Mouse (Mus musculus) inflammation-experienced regulatory T-cells, adult 6 months (primary cell): ENCODE measurements around the gene Dock1. TPM values are rescaled to one million over a fixed set of nuclear protein-coding genes. Genes with fewer than 3 reads are reported as not detected.

ENCODE experiments used
- ATAC-seq: one replicate; pipeline ENCODE4 v1.8.0; 2017
- polyA plus RNA-seq, 3 experiments: library from polyadenylated mRNA; unstranded; fragments of 100-300 nt; shearing (Covaris generic); gene quantifications; one replicate each; pipeline ENCODE4 v1.2.1; 2017

Gene Dock1
- polyA plus RNA-seq, 3 experiments from 2014 or later: 0.11 TPM; not detected in 2

DNA sequence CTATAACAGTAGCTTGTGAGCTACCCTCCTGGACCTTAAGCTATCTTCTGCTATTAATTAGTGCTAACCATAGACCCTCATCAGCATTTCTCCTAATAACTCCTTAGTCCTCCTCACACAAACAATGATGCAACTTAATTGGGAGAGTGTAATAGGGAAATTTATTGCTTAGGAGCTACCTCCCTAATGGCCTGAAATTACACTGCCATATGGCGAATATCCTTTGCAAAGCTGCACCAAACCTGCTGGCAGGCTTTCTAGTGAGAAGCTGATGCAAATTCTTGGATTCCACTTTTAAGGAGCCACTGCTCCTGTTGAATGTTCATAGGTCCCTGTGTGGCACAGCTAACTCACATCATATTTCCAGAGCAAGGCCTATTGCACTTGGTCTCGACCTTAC lies 320.5 kb downstream of the Dock1 start:
- no peak for ATAC-seq

DNA sequence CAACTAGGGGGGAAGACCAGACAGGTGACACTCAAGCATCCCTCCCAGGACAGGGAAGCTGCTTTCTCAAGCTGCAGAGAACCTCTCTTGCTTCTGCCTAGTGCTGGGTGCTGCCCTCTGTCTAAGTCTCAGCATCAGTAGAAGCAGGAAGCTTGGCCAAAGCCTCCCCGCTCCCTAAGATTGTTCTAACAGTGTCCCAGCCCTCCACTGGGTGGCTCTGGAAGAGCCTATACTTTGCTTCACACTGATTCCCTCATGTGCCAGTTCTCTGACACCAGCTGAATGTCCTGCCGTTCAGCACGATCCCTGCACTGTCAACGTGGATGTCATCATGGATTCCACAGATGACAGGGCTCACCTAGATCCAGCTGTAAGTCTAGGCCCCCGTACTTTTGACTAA lies 324.5 kb downstream of the Dock1 start:
- no peak for ATAC-seq

DNA sequence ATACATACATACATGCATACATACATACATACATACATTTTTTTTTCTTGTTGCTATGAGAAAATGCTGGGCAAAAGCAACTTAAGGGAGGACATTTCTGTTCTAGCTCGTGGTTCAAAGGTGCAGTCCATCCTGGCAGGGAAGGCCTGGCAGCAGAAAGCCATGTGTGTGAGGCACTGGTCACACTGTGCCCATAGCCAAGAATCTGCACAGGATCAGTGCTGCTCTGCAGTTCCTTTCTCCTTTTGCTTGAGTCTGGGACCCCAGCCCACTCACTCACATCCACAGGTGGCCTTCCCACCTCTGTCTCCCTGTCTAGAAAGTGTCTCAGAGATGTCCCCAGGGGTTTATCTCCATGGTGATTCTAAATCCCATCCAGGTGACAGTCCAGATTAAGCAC lies 331.8 kb downstream of the Dock1 start:
- no peak for ATAC-seq

DNA sequence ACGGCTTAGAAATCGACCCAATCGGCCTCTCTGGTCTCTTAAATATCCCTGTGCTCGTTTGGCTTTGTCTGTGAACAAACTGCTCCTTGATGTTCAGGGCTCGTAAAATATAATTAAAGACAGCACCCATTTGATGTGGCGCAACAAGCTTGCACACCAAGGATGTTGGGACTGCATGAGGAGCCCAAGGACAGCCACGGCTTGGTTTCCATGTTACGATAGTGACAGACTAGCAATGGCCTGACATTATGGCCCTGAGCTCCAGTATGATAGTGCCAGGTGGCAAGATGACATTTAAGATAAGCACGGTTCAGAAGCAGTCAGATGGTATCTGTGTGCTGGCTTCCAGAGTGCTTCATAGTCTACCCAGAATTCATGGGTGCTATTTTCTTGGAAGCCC lies 332.4 kb downstream of the Dock1 start:
- no peak for ATAC-seq

DNA sequence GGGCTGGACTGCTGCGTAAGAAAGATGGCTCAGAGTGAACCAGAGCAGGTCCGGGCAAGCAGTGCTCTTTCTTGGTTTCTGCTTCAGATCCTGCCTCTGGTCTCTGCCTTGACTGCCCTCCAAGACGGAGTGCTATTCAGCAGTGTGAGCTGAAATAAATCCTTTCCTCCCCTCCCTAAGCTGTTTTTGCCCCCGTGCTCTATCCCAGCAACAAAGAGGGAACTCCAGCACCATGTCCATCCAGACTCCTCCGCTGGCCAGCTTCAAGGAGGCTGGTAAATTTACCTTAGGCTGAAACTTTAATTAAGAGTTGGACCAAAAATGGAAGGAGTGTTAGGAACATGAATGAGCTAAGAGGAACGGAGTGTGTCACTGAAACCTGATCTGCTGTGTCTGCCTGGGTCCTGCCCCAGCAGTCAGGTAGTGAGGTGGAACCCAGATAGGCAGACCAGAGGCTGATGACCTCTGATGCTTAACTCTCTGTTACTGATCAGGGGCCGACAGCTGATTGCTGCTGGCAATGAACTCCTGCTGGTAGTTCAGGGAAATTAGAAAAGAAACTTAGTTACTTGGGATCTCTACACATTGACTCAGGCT lies 335.6 kb downstream of the Dock1 start:
- ATAC-seq: no peak

DNA sequence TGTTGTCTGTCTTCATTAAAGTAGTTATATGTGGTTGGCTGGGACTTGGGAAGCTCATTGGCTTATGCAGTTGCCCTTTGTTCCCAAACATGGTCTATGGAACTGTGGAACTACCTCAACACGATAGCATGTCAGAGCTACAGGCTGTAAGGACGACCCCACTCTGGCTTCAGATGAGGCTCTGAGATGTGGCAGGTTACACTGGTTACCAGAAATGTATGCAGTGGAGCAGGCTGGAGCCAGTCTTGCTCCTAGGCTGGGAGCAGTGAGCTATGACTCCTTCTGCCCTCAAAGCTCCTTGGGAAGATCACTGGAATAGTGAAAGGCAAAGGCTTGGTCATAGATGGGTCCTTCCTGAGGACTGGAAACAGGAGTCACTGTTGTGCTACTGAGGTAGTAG lies 337.6 kb downstream of the Dock1 start:
- ATAC-seq: no peak

DNA sequence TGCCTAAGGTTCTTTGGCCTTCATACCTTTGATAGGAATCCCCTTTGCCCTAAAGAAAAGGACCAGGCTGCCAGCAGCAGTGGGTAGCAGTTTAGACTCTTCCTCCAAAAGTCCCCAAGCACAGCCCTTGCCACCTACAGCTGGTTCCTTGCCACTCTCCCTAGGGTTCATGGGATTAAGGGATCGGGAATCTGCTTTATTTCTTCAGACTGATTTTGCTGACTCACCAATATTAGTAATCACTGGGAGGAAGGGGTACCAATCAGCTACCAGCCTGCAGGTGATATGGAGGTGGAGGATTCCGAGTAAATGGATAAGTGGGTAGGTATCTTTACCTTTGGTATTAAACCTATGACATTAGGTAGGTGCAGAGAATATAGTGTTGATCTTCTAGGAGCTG lies 340.5 kb downstream of the Dock1 start:
- no peak for ATAC-seq

DNA sequence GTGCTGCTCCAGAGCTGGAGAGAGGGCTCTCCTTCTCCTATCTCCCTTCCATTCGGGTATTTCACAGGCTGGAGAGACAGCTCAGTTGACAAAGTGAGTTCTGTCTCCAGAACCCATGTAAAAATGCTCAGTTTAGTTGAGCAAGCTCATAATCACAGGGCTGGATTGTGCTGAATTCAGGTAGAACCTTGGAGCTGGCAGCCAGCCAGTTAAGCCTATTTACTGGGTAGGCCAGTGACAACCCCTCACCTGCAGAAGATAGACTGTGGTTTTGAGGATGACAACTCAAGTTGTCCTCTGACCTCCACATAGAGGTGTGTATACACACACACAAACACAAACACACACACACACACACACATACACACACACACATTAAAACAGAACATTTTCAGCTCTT lies 347.1 kb downstream of the Dock1 start:
- ATAC-seq: no peak

DNA sequence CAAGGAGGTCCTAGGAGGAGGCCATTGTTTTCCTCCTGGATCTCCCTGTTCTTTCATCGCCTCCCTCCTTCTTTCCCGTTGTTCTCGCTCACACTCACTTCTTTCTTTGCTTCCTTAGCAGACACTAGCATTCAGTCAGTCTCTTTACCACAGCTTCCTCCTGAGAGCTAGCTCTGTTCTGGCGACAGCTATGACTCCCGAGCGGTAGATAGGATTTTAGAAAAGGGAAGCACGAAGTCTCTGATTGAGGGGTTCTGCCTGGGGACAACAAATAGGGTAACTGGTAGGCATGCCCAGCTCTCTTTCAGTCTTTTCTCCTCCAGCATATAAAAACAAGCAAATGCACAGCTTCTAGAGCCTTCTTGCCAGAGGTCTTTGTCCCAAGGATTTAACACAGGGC lies 350.3 kb downstream of the Dock1 start:
- ATAC-seq: no peak

DNA sequence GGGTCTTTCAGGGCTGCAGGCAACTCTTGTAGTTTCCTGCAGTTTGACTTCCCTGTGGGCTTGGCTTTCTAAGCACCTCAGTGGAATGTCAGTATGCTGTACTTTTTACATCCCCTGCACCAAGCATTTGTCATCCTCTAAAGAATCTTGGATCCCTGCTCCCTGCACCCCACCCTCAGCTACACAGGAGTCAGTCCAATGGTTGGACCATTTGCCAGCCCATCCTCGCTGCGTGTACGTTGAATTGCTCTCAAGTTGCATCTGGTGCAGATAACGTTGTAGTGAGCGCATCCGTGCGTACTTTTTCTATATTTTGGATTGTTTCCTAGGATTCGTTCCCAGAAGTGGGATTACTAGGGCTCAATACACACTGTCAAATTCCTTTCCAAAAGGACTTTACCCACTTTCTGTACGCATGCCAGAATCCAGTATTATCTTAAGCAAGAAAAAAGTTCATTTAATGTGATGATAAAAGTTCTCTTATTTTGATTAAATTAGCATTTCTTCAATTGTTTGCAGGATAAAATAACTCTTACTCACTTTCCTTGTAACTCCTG lies 351.2 kb downstream of the Dock1 start:
- no peak for ATAC-seq

DNA sequence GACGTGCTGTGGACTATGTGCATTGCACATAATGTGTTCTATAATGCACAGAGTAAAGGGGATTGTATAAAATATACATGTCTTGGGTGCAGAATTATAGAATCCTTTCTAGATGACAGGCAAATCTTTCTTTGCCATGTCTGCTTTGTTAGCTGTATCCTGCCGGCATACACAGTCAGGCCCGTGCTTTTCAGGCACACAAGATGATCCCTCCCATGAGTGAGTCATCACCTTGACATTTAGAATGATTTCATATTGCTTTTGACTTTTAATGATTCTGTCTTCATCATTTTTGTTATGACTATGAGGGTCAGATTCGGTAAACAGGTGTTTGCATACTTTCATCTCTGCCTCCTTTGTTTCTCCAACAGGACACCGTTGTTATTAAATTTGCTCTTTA lies 354.1 kb downstream of the Dock1 start:
- ATAC-seq: no peak

DNA sequence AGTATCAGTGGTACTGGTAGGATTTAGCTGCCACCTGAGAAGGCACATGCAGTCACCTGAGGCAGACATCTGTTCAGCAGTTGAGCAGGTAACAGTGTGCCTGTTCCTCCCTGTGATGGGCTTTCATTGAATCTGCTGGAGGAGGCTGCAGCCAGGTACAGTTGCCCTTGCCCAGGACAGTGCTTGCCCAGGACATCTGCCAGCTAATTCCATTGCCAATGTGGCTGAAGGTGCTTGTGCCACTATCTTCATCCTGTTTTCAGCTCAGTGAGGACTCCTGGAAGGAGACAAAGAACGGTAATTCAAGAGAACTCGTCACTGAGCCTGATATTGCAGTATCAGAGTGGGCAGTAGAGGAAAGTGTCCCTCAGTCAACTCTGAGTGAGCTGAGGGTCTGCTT lies 358.3 kb downstream of the Dock1 start:
- no peak for ATAC-seq

DNA sequence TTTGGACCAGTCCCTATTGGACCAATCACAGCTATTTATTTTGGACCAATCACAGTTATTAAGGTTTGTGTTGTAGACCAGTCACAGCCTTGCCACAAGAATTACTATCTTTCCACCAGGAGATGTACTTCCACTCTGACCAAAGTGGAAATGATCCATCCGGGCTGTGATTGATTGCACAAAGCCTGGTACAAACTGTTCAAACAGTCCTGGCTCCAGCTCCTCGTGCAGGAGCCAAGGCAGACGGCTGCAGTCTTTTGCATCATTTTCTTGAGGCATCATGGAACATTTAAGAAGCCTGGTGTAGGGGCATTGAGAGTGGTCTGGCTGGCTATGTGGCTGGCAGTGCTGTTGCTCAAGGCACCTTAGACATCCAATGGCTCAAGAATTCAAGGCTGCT lies 358.7 kb downstream of the Dock1 start:
- no peak for ATAC-seq

DNA sequence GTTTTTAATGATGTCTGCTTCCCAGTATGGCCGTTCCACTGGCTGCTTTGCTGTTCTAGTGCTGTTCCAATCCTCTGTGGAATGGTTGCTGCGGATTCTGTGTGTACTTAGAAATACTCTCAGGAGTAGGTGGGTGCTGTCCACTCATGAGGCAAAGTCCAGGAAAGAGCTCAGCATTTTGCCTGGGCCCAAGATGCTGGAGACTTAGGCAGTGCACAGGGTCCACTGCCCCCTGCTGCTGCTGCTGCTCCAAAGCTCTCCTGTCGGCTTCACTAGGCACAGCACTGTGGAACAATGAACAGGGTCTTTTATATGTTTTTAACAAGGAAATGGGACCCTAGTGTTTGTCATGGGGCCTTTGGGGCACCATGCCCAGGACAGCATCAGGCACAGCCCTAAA lies 361.0 kb downstream of the Dock1 start:
- ATAC-seq: no peak

DNA sequence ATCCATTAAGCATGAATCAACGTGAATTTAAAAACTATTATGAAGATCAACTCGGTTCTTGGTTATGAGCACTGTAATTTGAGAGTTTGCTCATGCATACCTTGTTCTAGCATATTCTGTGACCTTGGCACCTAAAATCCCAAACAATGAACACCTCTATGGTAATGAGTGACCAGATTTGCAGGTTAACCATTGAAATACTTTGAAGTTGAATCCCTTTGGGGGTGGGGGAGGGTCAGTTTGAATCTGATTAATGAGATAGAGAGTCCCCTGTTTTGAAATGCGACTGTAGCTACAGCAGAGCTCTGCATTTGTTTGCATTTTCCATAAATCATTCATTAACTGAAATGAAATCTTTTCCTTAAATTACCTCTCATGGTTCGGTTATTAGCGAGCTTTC lies 364.4 kb downstream of the Dock1 start:
- ATAC-seq: no peak

DNA sequence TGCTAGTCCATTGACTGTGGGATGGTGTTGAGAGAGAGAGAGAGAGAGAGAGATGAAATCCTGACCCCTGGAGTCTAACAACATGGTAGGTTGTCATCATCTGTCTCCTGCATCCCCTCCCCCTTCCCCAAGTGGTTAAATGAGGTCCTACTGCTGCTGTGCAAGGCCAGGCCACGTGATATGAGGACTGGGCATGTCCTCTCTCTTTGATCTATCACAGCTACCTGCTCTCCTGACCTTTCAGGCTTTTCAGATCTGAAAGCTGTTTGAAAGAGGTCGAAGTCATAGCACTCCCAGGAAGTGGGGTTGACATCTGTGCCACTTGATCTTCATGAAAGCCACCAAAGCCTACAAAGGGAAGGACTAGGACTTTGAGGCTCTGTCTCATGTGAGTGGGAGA lies 365.2 kb downstream of the Dock1 start:
- ATAC-seq: no peak

DNA sequence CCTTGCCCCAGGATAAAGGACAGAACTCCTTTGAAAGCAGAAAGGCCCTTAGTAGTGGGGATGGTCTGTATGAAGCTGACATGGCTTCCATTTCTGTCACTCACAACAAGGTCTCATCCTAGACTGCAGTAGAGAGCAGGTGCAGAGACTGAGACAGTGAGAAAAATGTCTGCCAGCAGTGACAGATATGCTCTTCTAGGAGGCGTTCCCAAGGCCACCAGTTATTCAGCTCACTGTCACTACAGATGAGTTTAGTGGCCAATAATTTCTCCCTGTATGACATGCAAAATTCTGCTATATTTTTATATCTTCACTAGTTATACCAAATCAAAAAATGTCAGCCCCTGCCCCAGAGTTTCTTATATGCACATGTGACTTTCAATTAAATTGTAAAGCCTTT lies 368.5 kb downstream of the Dock1 start:
- ATAC-seq: no peak

DNA sequence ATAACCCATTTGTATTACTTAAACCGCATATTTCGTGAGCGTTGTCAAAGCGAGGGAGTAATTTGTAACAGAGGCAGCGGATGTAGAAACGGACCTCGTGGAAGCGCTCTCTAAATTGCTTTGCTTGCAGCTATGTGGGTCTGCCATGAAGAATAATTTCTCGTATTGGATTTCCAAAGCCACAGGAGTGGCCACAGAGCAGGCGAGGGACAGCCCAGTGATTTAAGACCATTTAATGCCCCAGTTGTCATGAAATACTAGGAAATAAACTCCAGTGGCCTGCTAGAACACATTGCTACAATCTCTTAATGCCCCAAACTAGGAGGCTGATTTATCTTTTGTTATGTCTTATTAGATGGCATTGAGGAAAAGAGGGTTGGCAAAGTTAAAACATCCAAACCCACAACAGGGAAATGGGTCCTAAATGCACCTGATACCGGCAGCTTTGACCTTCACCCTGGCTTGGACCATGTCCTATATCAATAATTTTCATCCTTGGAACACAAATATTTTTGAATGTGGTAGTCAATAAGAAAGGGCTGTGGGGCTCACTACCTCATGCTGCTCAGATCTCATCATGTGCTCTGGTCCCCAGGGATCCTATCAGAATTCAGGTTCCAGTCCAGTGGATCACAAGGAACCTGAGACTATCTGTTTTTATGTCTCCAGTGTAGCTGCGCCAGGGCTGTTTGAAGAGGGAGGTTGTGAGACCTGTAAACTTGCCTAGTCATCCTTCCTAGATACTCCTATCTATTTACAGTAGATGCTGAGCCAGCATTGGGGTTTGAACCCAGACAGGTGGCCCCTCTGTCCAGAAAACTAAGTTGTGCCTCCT lies 373.7 kb downstream of the Dock1 start:
- ATAC-seq: no peak

DNA sequence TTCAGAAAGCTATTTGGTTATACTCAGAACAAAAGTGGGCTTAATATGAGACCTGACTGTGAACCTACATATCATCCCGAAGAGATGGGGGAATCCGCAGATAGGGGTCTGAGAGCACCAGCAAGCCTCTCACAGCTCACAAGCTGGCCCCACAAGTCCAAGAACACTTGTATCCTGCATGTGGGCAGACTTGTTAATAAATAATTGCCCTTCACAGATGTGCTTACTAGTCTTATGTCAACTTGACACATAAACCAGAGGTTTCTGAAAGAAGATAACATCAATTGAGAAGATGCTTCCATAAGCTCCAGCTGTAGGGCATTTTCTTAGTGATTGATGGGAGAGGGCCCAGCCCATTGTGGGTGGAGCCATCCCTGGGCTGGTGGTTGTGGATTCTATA lies 379.0 kb downstream of the Dock1 start:
- ATAC-seq: no peak

DNA sequence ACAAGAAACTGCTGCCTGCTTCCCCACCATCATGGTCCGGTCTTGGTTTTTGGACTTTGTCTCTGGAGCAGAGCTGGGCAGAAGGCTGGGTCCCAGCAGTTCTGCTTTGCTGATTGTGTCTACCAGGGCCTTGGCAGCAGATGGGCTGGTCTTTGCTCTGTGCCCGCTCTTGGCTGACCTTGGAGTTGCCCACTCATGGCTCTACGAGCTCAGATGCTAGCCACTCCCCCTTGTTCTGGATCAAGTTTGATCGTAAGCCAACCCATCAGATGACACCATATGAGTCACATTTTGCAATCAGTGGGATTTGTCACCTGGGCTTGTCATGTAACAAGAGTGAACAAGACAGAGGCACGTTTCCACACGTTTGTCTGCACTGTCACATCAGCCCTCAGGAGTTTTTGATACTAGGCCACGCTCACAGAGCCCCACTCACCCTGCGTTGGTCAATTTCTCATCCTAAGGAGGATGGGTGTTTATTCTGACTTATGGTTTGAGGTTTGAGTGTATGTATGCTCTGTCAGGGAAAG lies 382.8 kb downstream of the Dock1 start:
- no peak for ATAC-seq

DNA sequence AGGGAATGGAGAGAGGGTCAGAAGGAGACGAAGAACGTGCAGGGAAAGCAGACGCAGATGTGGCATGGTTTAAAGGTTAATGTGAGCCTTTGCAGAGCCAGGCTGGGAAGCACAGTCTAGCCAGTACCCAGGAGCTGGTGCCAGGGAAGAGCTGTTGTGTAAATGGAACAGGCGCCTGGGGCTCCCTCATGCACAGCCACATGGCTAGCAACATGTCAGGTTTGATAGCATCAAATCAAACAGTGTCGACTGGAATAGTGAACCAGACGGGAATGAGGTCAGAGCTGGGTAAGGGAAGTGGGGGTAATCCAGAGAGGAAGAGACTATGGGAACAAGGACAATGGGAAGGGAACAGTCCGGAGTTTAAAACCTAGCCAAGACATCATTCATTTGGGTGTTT lies 384.2 kb downstream of the Dock1 start:
- no peak for ATAC-seq

DNA sequence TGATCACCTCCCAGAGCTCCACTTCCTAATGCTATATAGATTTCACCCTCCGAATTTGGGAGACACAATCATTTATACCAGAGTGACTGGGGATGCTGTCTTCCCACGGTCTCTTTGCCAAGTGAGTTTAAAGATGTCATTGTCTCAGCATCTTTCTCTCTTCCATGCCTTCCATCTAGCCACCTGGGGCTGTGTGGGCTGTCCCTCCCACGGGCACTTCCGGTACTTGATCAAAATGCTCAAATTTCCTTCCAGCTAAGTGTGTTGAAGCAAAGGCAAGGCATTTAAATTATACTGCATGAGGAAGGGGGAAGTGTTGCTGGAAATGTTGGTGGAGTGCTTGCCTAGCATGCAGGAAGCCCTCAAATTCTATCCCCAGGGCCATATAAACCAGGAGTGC lies 388.6 kb downstream of the Dock1 start:
- ATAC-seq: no peak

DNA sequence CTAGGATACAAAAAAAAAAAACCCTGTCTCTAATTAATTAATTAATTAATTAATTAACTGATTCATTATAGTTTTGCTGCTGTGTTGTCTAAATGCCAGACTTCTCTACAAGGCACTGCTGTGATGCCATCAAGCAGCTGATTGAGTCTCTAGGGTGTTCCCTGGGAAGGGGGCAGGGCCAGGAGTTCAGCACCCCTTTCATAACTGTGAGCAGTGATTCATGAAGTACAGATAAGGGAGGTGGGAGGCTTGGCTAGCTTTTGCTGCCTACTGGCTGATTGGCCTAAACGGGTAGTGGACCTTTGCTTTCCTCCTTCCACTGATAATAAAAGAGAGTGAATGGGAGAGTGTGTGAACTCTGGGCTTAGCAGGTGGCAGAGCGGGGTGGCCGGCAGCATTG lies 389.1 kb downstream of the Dock1 start:
- ATAC-seq: no peak

DNA sequence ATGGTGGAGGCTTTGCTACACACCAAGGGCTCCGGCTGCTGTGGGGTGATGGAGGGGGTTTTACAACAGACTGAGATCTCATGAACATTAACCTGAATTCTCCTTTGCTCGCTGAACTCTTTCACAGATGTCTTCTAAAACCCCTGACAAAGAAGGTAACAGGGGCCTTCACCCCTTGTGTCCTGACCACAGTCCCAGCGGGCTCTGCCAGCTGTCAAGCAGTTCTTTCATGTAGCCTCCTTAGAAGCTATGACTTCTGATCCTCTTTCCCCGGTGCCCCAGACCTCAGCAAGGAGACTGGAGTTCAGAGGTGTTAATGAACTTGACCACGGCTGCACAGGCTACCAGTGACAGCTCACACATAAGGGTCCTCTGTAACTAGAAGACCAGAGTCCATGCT lies 393.4 kb downstream of the Dock1 start:
- ATAC-seq: no peak
